Comparison of ENCODE assay signal across 10 mouse cellular contexts in genomic region chr3:55574003-55574402, GRCm38 (mm10).
DNase-seq lines count a peak whose midpoint lies in the region; ATAC-seq and TF ChIP-seq lines count a peak whose summit lies in the region.
"Had no signal": no experiment of that assay in that cellular context is flagged by ENCODE, and none has a peak within 500 bp of the region (broad histone marks: within the 10 kb centered on the region; RNA-seq: fewer than 3 reads in every experiment).

No protein-coding gene starts in this region.

- ATAC-seq in lung, embryonic 14.5 days (ENCODE audit: insufficient read depth): peak; percentile 38

- no peaks in the 10 kb centered on the region for H3K9me3 ChIP-seq in lung, embryonic 14.5 days (ENCODE audit: low read depth, low read length)
- H3K9me3 ChIP-seq: heart, embryonic 13.5 days; stomach, embryonic 15.5 days had no signal

- peak; percentile 81 for DNase-seq in lung, embryonic 14.5 days
- DNase-seq in lung, postnatal 25 days (ENCODE audit: low spot score): no peak
- DNase-seq in brain, adult 2 months (ENCODE audit: low read depth, low spot score): peak; percentile 66
- DNase-seq in kidney, postnatal 14 days: peak; percentile 39
- DNase-seq in right cerebral cortex, adult 2 months (ENCODE audit: low spot score in 2 of 2): peak; percentile 52 to 64
- DNase-seq in cerebellum, adult 8-10 months: no peak
- DNase-seq in cerebellum, adult 18-20 months: no peak
- no peak for DNase-seq in thymus, postnatal 0 days (ENCODE audit: low spot score)

- TF ChIP-seq CTCF in lung, embryonic 14.5 days (IDR thresholded peaks at IDR 0.05; ENCODE audit: low read depth): peak; percentile 67

- no peaks in the 10 kb centered on the region for H3K27me3 ChIP-seq in lung, embryonic 14.5 days (ENCODE audit: insufficient read depth, low read length)
- H3K27me3 ChIP-seq: heart, embryonic 13.5 days; stomach, embryonic 15.5 days had no signal

- H3K36me3 ChIP-seq in lung, embryonic 14.5 days (ENCODE audit: insufficient read depth): no peaks in the 10 kb centered on the region
- H3K36me3 ChIP-seq: heart, embryonic 13.5 days; stomach, embryonic 15.5 days had no signal

- H3K4me1 ChIP-seq in lung, embryonic 14.5 days (ENCODE audit: insufficient read depth): 0 out of 2 replicates have a peak, but pooled peaks cover 3% of the 10 kb centered on the region
- H3K4me1 ChIP-seq: heart, embryonic 13.5 days; stomach, embryonic 15.5 days had no signal

- no peak overlapping the region for H3K4me3 ChIP-seq in lung, embryonic 14.5 days (ENCODE audit: low read depth, low read length)
- H3K4me3 ChIP-seq: heart, embryonic 13.5 days; stomach, embryonic 15.5 days had no signal

- no peak overlapping the region for H3K27ac ChIP-seq in lung, embryonic 14.5 days (ENCODE audit: low read depth)
- H3K27ac ChIP-seq: heart, embryonic 13.5 days; stomach, embryonic 15.5 days had no signal

- no peak overlapping the region for H3K9ac ChIP-seq in lung, embryonic 14.5 days
- H3K9ac ChIP-seq: heart, embryonic 13.5 days; stomach, embryonic 15.5 days had no signal

- H3K4me2 ChIP-seq in lung, embryonic 14.5 days: no peak overlapping the region
- H3K4me2 ChIP-seq: heart, embryonic 13.5 days; stomach, embryonic 15.5 days had no signal

- WGBS in lung, embryonic 14.5 days: 38% methylated on average over 4 of the region's 4 CpGs

Comparison
In these comparisons a context has a peak if more than half of its experiments do, and no peak if none do; other contexts are left out.
1. DNase-seq: peak in lung, embryonic 14.5 days (single experiment), brain, adult 2 months (single experiment), kidney, postnatal 14 days (single experiment) and right cerebral cortex, adult 2 months (2 of 2); none in lung, postnatal 25 days (single experiment), cerebellum, adult 8-10 months (single experiment), cerebellum, adult 18-20 months (0 of 2) and thymus, postnatal 0 days (single experiment).